Mouse (Mus musculus) embryo, embryonic 10 days (tissue): ENCODE results near the gene C130032M10Rik.
A peak's percentile ranks its signal among the peaks of the same experiment; 100 is the strongest.
"Not testable (repeated sequence)": the region's sequence is repeated elsewhere in the genome, so short reads cannot be mapped to it uniquely, and the experiment has no call there.

Experiments used
- DNase-seq: peaks from one replicate; pipeline ENCODE4 v3.0.0-alpha.2; 2015; ENCODE audit warnings: low spot score

C130032M10Rik gene

DNA sequence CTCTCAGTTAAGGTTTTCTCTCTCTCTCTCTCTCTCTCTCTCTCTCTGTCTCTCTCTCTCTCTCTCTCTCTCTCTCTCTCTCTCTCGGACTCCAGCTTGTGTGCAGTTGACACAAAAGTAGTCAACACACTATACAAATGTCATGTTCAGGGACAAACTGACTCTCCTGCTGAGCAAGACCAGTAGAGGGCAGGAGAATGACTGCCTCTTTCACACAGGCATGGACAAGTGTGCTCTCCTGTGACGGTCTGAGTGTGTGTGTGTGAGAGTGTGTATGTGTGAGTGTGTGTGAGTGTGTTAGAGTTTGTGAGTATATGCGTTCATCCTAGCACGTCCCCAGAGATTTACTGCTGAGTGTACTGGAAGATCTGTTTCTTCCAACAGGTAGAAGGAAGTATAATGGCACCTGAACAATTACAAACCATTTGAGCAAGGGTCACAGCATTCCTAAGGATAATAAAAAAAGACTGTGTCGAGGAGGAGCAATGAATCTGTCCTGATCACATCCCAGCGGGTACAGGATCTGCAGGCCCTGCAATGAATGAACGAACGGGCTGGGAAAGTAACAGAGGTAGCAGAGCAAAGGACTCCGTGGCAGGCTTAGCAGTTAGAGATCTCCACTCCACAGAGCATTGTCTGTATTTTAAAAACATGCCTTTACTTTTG is 3.4 kb downstream of the C130032M10Rik start:
- no peak for DNase-seq

DNA sequence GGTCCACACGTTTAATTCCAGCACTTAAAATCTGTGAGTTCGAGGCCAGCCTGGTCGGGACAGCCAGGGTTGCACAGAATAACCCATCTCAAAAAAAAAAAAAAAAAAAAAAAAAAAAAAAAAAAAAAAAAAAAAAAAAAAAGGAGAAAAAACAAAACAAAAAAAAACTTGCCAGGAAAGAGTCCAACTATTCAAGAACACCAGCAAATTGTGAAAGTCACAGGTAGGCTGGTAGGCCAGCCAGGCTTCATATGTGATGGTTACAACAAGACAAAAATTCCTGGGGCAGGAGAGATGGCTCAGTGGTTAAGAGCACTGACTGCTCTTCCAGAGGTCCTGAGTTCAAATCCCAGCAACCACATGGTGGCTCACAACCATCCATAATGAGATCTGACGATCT is 5.0 kb downstream of the C130032M10Rik start:
- DNase-seq = not testable (repeated sequence)

DNA sequence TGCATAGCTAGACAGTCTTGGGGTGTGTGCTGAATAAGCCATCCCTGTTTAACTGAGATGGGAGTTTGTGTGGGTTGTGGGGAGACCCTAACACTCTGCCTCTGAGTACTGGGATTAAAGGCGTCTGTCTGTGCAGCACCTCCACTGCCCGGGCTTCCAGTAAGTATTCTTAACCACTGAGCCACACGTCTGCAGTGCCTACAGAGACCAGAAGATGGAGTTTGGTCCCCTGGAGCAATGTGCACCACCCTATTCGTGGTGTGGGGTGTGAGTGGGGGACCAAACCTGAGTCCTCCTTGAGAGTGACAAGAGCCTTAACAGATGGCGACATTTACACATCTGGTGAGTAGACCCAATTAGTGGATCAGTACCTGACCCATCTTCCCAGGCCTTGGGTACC is 6.5 kb downstream of the C130032M10Rik start:
- no peak for DNase-seq

DNA sequence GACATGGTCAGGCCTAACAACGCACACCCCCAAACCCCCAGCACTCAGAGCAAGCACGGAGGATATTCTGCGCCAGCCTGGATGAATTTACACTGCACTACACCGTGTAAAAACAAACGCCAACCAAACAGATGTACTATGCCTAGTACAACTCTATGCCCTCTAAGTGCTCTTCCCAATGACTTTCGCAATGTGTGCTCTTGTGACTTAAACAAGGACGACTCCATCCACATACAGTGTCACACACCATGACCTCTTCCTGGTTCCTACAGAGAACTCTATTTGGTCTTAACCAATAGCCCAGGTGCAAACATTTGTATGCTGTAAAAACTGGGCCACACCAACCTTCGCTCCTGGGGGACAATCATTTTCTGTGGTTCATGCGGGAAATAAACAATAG is 7.0 kb downstream of the C130032M10Rik start:
- no peak for DNase-seq

DNA sequence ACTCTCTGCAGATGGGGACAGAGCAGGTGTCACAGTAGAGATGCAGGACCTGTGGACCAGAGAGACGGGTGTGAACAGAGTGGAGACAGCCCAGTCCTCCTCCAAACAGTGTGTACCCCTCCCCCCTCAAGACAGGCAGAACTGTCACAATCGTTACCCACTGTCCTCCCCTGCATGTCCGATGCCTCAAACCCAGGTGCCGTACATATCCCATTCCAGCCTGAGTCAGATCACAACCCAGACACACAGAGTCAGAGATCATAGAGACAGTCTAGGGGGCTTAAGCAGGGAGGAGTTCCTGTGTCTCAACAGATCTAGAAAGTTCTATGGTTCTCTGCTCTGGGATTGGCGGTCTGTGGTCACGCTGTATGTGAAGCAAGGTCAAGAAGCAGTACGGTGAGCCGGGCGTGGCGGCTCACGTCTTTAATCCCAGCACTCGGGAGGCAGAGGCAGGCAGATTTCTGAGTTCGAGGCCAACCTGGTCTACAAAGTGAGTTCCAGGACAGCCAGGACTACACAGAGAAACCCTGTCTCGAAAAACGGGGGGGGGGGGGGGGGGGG is 9.7 kb downstream of the C130032M10Rik start:
- DNase-seq = no peak

DNA sequence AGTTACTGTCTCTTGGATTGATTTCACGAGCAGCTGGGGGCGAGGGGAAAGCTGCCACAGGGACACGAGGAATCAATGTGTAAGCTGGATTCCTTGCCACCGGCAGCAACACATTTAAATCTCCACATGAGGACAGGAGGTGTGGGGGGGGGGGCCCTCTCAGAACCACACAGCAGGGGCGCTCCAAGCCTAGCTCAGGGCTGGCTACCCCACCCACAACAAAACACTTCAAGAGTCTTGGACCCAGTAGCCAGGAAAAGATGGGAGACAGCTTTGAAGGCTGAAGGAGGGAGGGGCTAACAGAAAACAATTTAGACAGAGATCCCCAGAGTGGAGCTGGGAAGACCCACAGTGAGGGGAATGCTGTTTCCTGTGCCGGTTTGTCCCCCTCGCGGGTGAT is 10.4 kb downstream of the C130032M10Rik start:
- peak; percentile 49 for DNase-seq

DNA sequence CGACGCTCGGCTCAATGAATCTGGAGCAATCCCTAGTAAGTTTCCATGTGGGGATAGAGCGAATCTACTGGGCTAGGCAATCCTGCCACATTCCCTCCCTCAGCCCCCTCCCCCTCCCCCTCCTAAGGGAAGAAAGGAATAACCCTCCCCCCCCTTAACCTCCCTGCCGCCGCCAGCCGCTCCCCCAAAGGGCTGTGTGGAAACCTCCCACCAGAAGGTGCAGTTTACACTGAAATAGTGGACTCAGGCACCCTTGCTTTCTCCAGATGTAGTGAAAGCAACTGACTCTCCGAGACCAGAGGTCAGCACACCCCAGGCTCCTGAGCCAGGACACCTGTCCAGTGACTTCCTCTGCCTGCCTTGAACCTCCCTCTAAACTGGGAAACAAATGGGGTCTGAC is 11.1 kb downstream of the C130032M10Rik start:
- peak; percentile 70 for DNase-seq

DNA sequence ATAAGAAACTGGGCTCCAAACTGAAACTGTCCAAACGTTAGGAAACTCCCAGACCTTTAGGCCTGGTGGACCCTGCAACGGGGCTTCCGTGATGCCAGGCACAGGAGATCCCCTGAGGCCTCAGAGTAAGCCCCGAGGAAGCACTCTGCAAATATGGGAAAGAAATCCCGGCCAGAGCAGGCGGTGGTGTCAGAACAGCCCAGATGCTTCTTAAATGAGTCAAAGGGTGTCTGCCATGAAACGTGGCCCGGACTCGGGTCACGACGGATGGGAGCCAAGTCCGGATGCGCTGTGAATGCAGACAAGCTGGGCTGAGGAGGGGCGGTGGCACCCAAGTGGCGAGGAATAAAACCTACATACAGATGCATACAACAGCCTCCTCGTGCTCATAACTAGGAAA is 11.6 kb downstream of the C130032M10Rik start:
- DNase-seq = peak; percentile 94

DNA sequence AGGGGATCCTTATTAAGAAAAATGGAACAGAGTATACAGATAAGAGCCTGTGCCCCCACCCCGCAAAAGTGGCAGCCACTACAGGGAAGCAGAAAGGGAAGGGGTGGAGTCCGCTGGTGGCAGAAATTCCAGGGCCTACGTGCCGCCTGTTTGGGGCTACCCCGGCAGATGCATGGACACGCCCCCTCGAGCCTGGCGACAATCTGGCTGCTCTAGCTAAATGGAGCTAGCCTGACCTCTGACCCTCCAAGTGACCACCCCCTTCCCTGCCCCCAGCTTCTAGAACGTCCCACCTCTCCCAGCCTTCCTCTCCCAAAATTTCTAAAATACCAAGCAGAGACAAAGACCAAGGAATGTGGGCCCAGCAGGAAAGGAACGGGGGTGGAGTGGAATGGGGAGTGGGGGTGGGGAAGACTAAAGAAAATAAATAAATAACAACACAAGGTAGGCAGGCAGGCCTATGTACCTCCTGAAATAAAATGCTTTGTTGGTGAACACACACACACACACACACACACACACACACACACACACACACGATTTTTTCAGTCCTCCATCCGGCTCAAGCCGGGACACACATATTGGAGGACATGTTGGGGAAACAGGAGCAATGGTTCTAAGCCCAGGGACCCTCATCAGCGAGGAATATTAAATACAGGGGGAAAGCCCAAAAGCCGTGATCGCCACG is 12.6 kb downstream of the C130032M10Rik start:
- DNase-seq = peak; percentile 98

DNA sequence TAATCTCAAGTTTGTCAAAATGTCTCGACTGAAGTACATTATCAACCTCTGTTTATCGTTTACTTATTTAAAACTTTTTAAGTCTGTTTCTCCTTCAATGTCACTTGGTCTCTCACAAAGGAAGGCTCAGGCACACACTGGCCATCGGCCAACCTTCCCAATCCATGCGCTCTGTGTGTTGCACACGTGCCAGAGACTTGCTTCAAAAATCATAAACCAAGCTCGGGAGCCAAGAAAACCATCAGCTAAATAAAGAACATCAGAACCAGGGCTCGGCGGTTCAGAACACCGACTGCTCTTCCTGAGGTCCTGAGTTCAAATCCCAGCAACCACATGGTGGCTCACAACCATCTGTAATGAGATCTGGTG is 13.2 kb downstream of the C130032M10Rik start:
- no peak for DNase-seq

DNA sequence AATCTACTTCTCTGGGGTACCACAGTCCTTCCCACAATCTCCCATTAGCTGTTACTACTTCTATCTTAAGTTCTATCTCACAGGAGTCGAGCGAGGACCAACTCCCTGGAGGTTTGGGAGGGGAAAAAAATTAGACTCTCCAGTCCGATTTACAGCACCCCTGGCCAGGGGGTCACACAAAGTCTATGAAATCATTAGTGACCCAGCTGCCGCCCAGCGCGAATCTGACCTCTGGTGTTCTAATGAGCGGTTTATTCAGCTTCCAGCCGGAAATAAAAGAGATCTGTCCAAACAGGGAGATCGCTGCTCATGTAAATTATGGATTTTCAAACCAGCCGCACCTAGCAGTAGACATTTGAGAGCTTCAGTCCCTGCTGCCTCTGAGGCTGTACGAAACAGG is 15.8 kb downstream of the C130032M10Rik start:
- DNase-seq = peak; percentile 40

DNA sequence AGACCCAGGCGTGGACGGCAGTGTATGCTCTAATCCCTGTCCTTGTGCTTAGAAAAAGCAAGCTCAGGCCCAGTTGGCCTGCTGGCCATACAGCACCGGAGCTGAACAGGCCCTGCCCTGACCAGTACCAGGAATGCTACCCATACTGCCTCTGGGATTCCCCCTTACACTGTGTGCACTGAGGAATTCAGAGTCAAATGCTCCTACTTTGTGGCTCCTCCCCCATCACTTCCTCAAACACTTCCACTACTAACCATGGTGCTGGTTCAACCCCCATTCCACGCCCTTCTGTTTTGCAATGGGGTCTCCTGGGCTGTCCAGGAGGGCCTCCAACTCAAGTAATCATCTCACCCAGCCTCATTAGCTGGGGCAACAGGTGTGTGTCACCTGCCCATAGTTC is 18.4 kb downstream of the C130032M10Rik start:
- no peak for DNase-seq

DNA sequence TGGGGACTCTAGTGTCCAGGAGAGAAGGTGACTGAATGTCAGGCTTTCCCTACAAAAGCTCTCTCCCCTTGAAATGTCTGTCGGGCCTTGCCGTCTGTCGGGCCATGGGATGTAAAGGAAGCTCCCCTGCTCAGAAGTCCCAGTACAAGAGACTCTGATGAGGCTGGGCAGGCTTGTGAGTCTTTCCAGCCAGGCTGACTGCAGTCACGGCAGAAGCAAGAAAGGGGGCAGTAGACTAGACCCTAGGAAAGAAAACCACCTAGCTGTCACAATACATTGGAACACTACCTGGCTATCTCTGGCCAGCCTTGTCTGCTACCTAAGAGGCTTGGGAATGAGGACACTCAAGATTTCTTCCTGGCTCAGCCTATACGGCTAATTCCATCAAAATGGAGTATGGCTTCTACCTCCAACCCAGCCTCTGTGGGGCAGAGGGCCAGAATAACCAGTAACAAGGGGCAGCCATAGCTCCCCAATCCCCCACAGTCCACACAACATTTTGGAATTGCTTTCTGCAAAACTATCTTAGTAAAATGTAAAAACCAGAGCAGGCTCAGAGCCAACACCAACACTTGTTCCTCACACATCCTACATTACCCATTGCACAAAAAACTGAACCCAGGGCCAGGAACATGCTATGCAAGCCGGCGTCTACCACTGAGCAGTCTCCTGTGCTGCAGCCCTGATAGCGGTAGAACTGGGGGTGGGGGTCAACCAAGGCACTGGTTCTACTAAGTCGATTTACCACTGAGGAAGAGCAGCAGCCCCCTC is 19.4 kb downstream of the C130032M10Rik start:
- no peak for DNase-seq

DNA sequence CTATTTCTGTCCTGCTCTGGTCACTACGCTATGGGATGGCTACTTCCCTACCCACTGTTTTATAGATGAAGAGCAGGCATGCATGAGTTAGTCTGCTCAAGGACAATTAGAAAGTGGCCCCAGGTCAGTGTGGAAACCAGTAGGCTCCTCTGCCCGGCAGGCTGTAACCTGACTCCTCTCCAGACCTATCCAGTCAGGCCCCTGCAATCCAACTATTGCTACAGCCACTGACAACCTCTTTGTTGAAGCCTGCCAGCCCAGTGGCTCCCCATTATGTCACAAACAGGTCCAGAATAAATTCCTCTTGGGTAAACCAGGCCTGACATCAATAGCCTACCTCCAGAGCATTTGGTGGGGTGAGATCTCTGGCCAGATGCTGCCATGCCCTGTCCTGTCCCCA is 21.1 kb downstream of the C130032M10Rik start:
- DNase-seq = peak; percentile 88

DNA sequence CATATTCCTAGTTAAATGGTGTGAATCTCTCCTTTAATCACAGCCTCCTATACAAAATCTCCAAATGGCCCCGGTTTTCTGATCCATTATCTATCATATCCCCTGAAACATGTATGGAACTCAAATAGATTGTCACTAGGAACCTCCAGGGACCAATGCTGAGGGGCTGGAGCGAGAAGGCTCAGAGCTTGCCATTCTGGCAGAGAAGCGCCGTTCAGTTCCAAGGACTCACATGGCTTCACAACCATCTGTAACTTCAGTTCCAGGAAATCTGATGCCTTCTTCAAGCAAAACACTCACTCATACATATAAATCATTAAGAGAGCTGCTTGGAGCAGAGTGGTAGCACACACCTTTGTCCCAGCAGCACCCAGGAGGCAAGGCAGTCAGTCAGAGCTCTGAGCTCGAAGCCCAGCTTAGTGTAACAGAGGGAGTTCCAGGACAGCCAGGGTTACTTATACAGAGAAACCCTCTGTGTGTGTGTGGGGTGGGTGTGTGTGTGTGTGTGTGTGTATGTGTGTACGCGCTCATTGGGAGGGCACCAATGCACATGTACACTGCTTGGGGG is 23.6 kb downstream of the C130032M10Rik start:
- peak; percentile 30 for DNase-seq

DNA sequence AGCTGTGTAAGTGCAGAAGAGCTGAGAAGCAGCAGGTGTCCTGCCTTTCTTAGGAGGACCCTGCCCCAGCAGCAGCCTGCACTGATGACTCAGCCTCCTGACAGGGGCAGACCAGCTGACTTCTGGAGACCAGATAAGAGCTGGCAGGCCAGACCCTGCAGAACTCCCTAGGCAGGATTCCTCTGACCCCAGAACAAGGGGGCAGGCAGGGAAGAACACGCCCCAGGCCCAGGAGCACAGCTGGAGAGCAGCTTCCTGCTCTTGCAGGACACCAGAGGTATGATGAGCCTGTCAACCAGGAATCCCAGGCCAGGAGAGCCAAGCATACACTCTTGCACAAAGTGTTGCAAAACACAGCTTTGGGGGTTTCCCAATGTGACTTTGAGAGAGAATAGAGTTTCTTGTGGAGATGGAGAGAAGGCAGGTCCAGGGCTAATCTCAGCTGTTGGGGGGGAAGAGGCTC is 25.8 kb downstream of the C130032M10Rik start:
- DNase-seq = peak; percentile 66

DNA sequence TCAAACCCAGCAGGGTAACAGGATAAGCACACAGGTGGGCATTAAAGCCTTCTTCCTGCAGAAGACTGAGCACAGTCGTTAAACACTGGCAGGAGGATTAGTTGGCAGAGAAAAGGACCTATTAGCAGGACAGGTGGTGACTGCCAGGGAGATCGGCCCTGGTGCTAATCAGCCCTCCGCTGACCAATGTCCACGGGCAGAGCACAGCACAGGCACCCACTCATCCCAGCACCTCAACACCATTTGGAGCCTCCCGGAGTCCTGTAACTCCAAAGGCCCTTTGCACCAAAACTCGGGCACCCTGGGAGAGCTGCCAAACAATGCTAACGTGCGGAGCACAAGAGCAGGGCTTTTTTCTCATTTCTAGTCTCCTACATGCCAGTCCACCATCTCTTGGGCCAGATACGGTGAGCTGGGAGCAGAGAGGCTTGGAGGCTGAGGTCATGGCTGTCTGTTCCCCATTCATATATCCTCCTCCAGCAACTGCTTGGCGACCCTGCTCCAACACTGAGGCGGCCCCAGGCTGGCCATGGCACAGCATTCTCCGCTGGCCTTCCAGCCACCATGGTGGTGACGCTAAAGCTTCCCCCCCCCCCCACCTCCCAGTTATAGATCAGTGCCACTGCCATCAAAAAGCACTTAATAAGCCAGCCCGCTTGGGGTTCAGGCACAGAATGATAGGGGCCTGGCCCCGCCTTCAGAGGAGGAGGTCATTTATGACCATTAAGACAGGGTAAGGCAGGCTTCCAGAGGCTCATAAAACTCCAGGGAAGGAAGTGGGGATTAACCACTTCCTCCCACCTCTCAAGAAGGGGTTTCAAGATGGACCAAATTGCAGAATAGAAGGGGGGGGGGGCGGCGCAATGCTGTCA is 28.6 kb downstream of the C130032M10Rik start:
- no peak for DNase-seq

DNA sequence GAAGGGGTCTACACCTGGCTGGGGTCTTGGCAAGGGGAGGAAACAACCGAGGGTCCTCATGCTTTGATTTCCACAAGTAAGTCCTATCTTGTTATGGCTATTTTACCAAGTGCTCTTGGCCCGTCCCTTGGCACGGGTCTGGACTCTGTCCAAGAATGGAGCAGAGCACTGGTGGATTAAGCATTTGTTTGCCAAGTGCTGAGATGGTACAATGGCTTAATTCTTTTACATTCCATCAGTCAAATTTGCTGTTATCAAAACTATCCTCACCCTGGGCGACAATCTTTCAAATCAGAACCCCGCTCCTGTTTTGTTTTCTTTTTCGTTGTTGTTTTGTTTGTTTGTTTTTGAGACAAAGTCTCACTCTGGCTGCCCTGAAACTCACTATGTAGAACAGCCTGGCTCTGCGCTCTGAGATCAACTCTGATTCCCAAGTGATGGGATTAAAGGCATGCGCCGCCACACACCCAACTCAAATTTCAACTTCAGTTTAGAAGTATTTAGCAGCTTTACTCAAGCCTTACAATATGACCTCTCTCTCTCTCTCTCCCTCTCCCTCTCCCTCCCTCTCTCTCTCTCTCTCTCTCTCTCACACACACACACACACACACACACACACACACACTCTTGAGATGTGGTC is 29.4 kb downstream of the C130032M10Rik start:
- DNase-seq = no peak

DNA sequence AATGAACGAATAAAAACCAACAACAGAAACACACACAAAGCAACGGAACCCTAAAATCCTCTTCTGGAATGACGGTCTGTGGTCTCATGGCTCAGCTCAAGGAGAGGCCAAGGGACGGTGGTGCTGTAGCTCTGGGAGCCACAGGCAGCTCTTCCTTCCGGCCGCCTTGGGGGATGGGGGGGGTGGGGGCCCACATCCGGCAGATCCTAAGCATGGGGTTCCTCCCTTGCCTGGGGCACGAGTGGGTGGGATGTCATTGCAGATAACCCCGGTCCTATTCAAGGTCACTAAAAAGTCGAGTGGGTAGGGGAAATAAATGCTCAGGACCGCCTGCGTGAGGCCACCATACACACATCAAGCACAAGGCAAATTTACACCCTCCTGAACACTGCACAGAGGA is 31.3 kb downstream of the C130032M10Rik start:
- DNase-seq = no peak

DNA sequence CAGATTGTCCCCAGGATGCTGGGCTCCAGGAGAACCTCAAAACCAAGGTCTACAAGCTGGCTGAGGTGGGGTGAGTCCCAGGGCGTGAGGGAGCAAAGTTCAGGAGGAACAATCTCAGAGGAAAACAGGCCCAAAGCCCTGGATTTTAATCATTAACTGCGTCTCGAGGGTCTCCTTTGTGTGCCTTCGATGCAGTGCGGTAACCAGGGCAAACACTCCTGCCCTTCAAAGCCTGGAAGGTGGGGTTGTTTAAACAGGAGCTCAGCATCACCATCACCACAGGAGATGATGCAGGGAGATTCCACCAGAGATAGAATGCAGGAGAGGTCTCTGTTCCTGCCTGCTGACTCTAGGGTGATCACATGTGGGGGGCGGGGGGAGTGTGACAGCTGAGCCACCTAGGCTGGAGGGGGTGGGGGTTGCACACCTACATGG is 32.2 kb downstream of the C130032M10Rik start:
- no peak for DNase-seq

DNA sequence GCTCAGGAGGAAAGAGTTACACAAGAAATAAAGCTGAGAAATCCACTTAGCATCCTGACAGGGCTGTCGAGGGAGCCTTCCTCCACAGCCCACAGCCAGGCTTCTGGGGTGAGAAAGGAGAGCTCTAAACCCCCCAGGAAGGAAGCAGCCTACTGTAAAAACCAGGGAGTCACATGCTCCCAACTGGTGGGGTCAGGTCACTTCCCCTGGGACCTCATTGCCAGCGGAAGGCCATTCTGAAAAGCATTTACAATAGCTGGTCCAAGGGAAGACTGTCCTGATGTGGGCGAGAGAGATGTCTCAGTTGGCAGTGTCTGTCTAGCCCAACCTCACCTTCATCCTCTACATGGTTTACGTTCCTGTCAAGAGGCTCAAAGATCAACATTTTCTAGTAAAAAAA is 33.0 kb downstream of the C130032M10Rik start:
- no peak for DNase-seq
